In genomic region chr13:22035267-22036148, GRCm38 (mm10) we compare ENCODE assay signal across 8 mouse cellular contexts. TPM values are rescaled to one million over a fixed set of nuclear protein-coding genes. Genes with fewer than 3 reads are reported as not detected.
DNase-seq lines count a peak whose midpoint lies in the region; ATAC-seq lines count a peak whose summit lies in the region.
"Not testable (repeated sequence)": the region's sequence is repeated elsewhere in the genome, so short reads cannot be mapped to it uniquely, and the experiment has no call there.

Hist1h2ah (minus strand) TSS chr13:22035568.
Hist1h2bk (plus strand) TSS chr13:22035870.

- H3K9ac ChIP-seq in embryonic facial prominence, embryonic 13.5 days = peak within 1 kb of the TSS; percentile 69
- peak within 1 kb of the TSS; percentile 65 for H3K9ac ChIP-seq in midbrain, embryonic 12.5 days (replicated peaks)

- peak within 1 kb of the TSS; percentile 46 for H3K4me3 ChIP-seq in embryonic facial prominence, embryonic 13.5 days
- H3K4me3 ChIP-seq in limb, embryonic 10.5 days = peak within 1 kb of the TSS; percentile 55
- peak within 1 kb of the TSS; percentile 43 for H3K4me3 ChIP-seq in midbrain, embryonic 12.5 days

- peak; percentile 97 for ATAC-seq in embryonic facial prominence, embryonic 13.5 days (ENCODE audit: insufficient number of reproducible peaks, insufficient read depth, low FRiP score, low TSS enrichment, low read depth)
- ATAC-seq in midbrain, embryonic 12.5 days (ENCODE audit: low FRiP score, low read depth) = peak; percentile 97

- 0% methylated on average over 27 of the region's 69 CpGs for WGBS in embryonic facial prominence, embryonic 13.5 days
- 0% methylated on average over 29 of the region's 69 CpGs for WGBS in limb, embryonic 10.5 days
- WGBS in midbrain, embryonic 12.5 days = 0% methylated on average over 26 of the region's 69 CpGs

- H3K27me3 ChIP-seq in embryonic facial prominence, embryonic 13.5 days; limb, embryonic 10.5 days (ENCODE audit: low read depth, poor library complexity, severe bottlenecking); midbrain, embryonic 12.5 days: not testable (repeated sequence)

- H3K4me2 ChIP-seq in embryonic facial prominence, embryonic 13.5 days = peak within 1 kb of the TSS; percentile 60
- peak within 1 kb of the TSS; percentile 67 for H3K4me2 ChIP-seq in midbrain, embryonic 12.5 days (replicated peaks)

- H3K27ac ChIP-seq in embryonic facial prominence, embryonic 13.5 days = peak within 1 kb of the TSS; percentile 88
- H3K27ac ChIP-seq in limb, embryonic 10.5 days = peak within 1 kb of the TSS; percentile 95
- peak within 1 kb of the TSS; percentile 85 for H3K27ac ChIP-seq in midbrain, embryonic 12.5 days (replicated peaks)

- H3K9me3 ChIP-seq in embryonic facial prominence, embryonic 13.5 days; limb, embryonic 10.5 days (replicated peaks); midbrain, embryonic 12.5 days: not testable (repeated sequence)

- not testable (repeated sequence) for H3K36me3 ChIP-seq in embryonic facial prominence, embryonic 13.5 days; limb, embryonic 10.5 days; midbrain, embryonic 12.5 days

- DNase-seq in 3T3-L1 (ENCODE audit: low read depth, low spot score) = peak; percentile 97
- peak; percentile 36 to 69 for DNase-seq in adrenal gland, postnatal 4 days (ENCODE audit: low spot score in 2 of 2)
- DNase-seq in heart, adult 18-20 months = peak; percentile 90 to 91
- DNase-seq in kidney, adult 18-20 months = peak; percentile 75
- DNase-seq in limb, embryonic 10.5 days (ENCODE audit: low spot score) = peak; percentile 81
- DNase-seq in skeletal muscle tissue, adult 2 months (ENCODE audit: low read depth, low spot score) = peak; percentile 85

- peaks cover 28% of the 10 kb centered on the region for H3K4me1 ChIP-seq in embryonic facial prominence, embryonic 13.5 days
- peaks cover 14% of the 10 kb centered on the region; the same call in 1 of the 2 replicates for H3K4me1 ChIP-seq in limb, embryonic 10.5 days
- H3K4me1 ChIP-seq in midbrain, embryonic 12.5 days = peaks cover 28% of the 10 kb centered on the region

RNA-seq across cellular contexts. Expression of gene Hist1h2ah, which starts in this region (rescaled TPM):
- total RNA-seq in adrenal gland, postnatal 4 days (2021) = 100 to 1,000 TPM; 349 to 449 TPM
- 5.2 and 5.4 TPM in 2 replicates for polyA plus RNA-seq in embryonic facial prominence, embryonic 13.5 days (2015; fragmentation: Nextera tagmentation; extraction: Ambion mirVana)
- total RNA-seq in heart, adult 18-20 months (2021) = 10 to 100 TPM; 10.9 to 12.6 TPM
- polyA plus RNA-seq in limb, embryonic 10.5 days (2016; fragmentation: Nextera tagmentation; extraction: Ambion mirVana) = 7.3 and 8.5 TPM in 2 replicates
- polyA plus RNA-seq in midbrain, embryonic 12.5 days (2016; fragmentation: Nextera tagmentation; extraction: Ambion mirVana) = 10.1 and 11.3 TPM in 2 replicates

RNA-seq across cellular contexts. Expression of gene Hist1h2bk, which starts in this region (rescaled TPM):
- total RNA-seq in adrenal gland, postnatal 4 days (2021) = 100 to 1,000 TPM; 500 to 615 TPM
- polyA plus RNA-seq in embryonic facial prominence, embryonic 13.5 days (2015; fragmentation: Nextera tagmentation; extraction: Ambion mirVana) = 9.5 and 15.3 TPM in 2 replicates
- total RNA-seq in heart, adult 18-20 months (2021) = 10 to 100 TPM; 15.2 to 16.5 TPM
- 10.3 and 11.8 TPM in 2 replicates for polyA plus RNA-seq in limb, embryonic 10.5 days (2016; fragmentation: Nextera tagmentation; extraction: Ambion mirVana)
- 7.2 and 8.1 TPM in 2 replicates for polyA plus RNA-seq in midbrain, embryonic 12.5 days (2016; fragmentation: Nextera tagmentation; extraction: Ambion mirVana)

Comparison
In these comparisons a context has a peak if more than half of its experiments do, and no peak if none do; other contexts are left out.
1. Peak in every context shown above with its lines: DNase-seq, ATAC-seq, H3K4me3 ChIP-seq and H3K27ac ChIP-seq.
2. RNA of gene Hist1h2ah (total RNA-seq): 349 to 449 TPM in adrenal gland, postnatal 4 days; 10.9 to 12.6 TPM in heart, adult 18-20 months; every median in the first group is over 10 times any median in the second.
3. RNA of gene Hist1h2bk (total RNA-seq): 500 to 615 TPM in adrenal gland, postnatal 4 days; 15.2 to 16.5 TPM in heart, adult 18-20 months; every median in the first group is over 10 times any median in the second.